Mouse (Mus musculus) stomach, postnatal 0 days (tissue): ENCODE measurements at regions not wholly inside any gene's neighbourhood (a gene's known extent, or its start where the extent isn't known, plus 50 kb on each side); places are given as distances from the start of the nearest gene placed in this dataset.

Source experiments
- CTCF ChIP-seq: IDR thresholded peaks from 2 replicates; pipeline ENCODE4 v1.5.1; 2016; ENCODE audit warnings: antibody characterized with exemption, low read depth, mild to moderate bottlenecking, moderate library complexity
- EP300 ChIP-seq: optimal IDR thresholded peaks from 2 replicates; pipeline ENCODE3; 2016; ENCODE audit warnings: antibody characterized with exemption

DNA sequence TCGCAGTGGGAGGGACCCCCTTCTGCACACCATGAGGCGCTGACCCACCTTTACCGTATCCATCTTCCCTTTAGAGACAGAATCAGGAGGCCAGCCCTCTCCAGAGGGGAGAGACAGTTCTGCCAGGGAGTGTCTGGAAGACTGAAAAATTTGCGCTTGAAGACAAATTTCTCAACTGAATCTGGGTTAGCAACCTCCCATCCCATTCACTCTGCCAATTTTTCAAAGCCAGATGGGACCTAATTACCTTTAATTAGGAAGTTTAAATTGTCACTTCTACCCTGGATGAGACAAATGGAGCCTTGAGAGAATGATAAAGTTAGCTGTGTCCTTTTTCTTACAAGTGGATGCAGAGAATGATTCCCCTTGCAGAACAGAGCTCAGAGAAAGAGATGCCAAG lies 70.2 kb upstream of the Lrpprc start:
- TF ChIP-seq CTCF (no peak), EP300 (no peak)
